Mouse (Mus musculus) hindbrain, embryonic 11.5 days (tissue): ENCODE measurements around the gene Gm10320. TPM values are rescaled to one million over a fixed set of nuclear protein-coding genes. Genes with fewer than 3 reads are reported as not detected.

Experiments
- ATAC-seq: fragments of 200-750 bp; cut with Nextera tagmentation; 2 replicates; pipeline ENCODE4 v1.8.0; 2017; ENCODE audit warnings: mild to moderate bottlenecking, moderate TSS enrichment, moderate library complexity; ENCODE audit not compliant: low FRiP score
- DNase-seq: peaks from one replicate; pipeline ENCODE4 v3.0.0-alpha.2; 2015; ENCODE audit warnings: low spot score
- H3K27ac ChIP-seq: fragments of 300-500 bp; sonication (generic); 2 replicates; pipeline ENCODE4 v1.5.1; 2014; ENCODE audit warnings: mild to moderate bottlenecking, low read depth, low read length
- H3K27me3 ChIP-seq: fragments of 300-500 bp; sonication (generic); 2 replicates; pipeline ENCODE4 v1.6.1; 2014; ENCODE audit warnings: mild to moderate bottlenecking, low read length, moderate library complexity, mixed read lengths; ENCODE audit not compliant: control insufficient read depth, insufficient read depth
- H3K36me3 ChIP-seq: fragments of 300-500 bp; sonication (generic); 2 replicates; pipeline ENCODE4 v1.6.1; 2014; ENCODE audit warnings: mild to moderate bottlenecking, low read length, moderate library complexity, mixed read lengths; ENCODE audit not compliant: control insufficient read depth, insufficient read depth
- H3K4me1 ChIP-seq: fragments of 300-500 bp; sonication (generic); replicated peaks from 2 replicates; pipeline ENCODE4 v1.6.1; 2014; ENCODE audit warnings: low read length, mixed read lengths; ENCODE audit not compliant: control insufficient read depth, insufficient read depth
- H3K4me2 ChIP-seq: fragments of 300-500 bp; sonication (generic); replicated peaks from 2 replicates; pipeline ENCODE4 v1.6.1; 2014; ENCODE audit warnings: mild to moderate bottlenecking, low read depth, low read length
- H3K4me3 ChIP-seq: fragments of 300-500 bp; sonication (generic); 2 replicates; pipeline ENCODE4 v1.5.1; 2014; ENCODE audit warnings: low read depth, low read length
- H3K9ac ChIP-seq: fragments of 300-500 bp; sonication (generic); 2 replicates; pipeline ENCODE4 v1.6.1; 2014; ENCODE audit warnings: low read depth, low read length
- H3K9me3 ChIP-seq: fragments of 300-500 bp; sonication (generic); 2 replicates; pipeline ENCODE4 v1.6.1; 2016; ENCODE audit warnings: low read length; ENCODE audit not compliant: control insufficient read depth
- WGBS: fragments of 180-500 bp; shearing (Covaris S2); extraction: QIAGEN DNeasy Blood & Tissue Kit; methylation state at CpG from one replicate; pipeline ENCODE4 v1.1.7; 2014; 5-methylcytosine and 5-hydroxymethylcytosine counted together
- polyA plus RNA-seq: library from polyadenylated mRNA; unstranded; fragments of >200 nt; fragmentation: Nextera tagmentation; extraction: Ambion mirVana; gene quantifications from 2 replicates; pipeline ENCODE4 v1.2.1, GENCODE M21; 2014

Gene Gm10320
- polyA plus RNA-seq, 1 experiment from 2014 or later = 0.94 TPM

GRCm38 (mm10) chr13:98486161-98486560 lies 5.6 kb downstream of the Gm10320 start:
- Histone ChIP-seq H3K4me3 (no peak overlapping the region), H3K4me2 (no peak overlapping the region), H3K36me3 (no peaks in the 10 kb centered on the region), H3K4me1 (no peaks in the 10 kb centered on the region), H3K27ac (no peak overlapping the region), H3K27me3 (no peaks in the 10 kb centered on the region), H3K9ac (no peak overlapping the region), H3K9me3 (no peaks in the 10 kb centered on the region)
- ATAC-seq = no peak
- WGBS = 81% methylated on average over 3 of the region's 3 CpGs
- DNase-seq = no peak

GRCm38 (mm10) chr13:98485440-98485839 lies 6.4 kb downstream of the Gm10320 start:
- Histone ChIP-seq H3K36me3 (no peaks in the 10 kb centered on the region), H3K9ac (no peak overlapping the region), H3K27ac (no peak overlapping the region), H3K4me1 (no peaks in the 10 kb centered on the region), H3K9me3 (no peaks in the 10 kb centered on the region), H3K27me3 (no peaks in the 10 kb centered on the region), H3K4me3 (no peak overlapping the region), H3K4me2 (no peak overlapping the region)
- 82% methylated on average over 5 of the region's 5 CpGs for WGBS
- DNase-seq = no peak
- ATAC-seq = no peak

- H3K4me2 ChIP-seq = no peak overlapping the region
- no peaks in the 10 kb centered on the region for H3K36me3 ChIP-seq
- no peaks in the 10 kb centered on the region for H3K4me1 ChIP-seq
- no peak overlapping the region for H3K9ac ChIP-seq
- ATAC-seq (no peak), DNase-seq (no peak)
- H3K9me3 ChIP-seq = no peaks in the 10 kb centered on the region
- no peaks in the 10 kb centered on the region for H3K27me3 ChIP-seq
- 85% methylated on average over 3 of the region's 3 CpGs for WGBS
- H3K27ac ChIP-seq = no peak overlapping the region
- no peak overlapping the region for H3K4me3 ChIP-seq
Measured at GRCm38 (mm10) chr13:98477991-98478390, 13.8 kb downstream of the Gm10320 start.

- 69% methylated on average over 4 of the region's 4 CpGs for WGBS
- no peaks in the 10 kb centered on the region for H3K27me3 ChIP-seq
- H3K4me2 ChIP-seq = no peak overlapping the region
- no peak overlapping the region for H3K9ac ChIP-seq
- H3K4me3 ChIP-seq = no peak overlapping the region
- no peak for ATAC-seq
- no peak overlapping the region for H3K27ac ChIP-seq
- no peak for DNase-seq
- H3K36me3 ChIP-seq = no peaks in the 10 kb centered on the region
- H3K4me1 ChIP-seq = no peaks in the 10 kb centered on the region
- H3K9me3 ChIP-seq = no peaks in the 10 kb centered on the region
Measured at GRCm38 (mm10) chr13:98476839-98477495, 14.8 kb downstream of the Gm10320 start.

- Histone ChIP-seq H3K4me3 (no peak overlapping the region), H3K36me3 (no peaks in the 10 kb centered on the region), H3K4me2 (no peak overlapping the region), H3K9me3 (no peaks in the 10 kb centered on the region), H3K9ac (no peak overlapping the region), H3K27ac (no peak overlapping the region), H3K27me3 (no peaks in the 10 kb centered on the region), H3K4me1 (no peaks in the 10 kb centered on the region)
- no peak for DNase-seq
- WGBS = 49% methylated on average over 14 of the region's 14 CpGs
- no peak for ATAC-seq
Measured at GRCm38 (mm10) chr13:98476175-98476838, 15.5 kb downstream of the Gm10320 start.

- ATAC-seq (no peak), DNase-seq (no peak)
- WGBS = 48% methylated on average over 8 of the region's 8 CpGs
- H3K36me3 ChIP-seq = no peaks in the 10 kb centered on the region
- H3K4me2 ChIP-seq = no peak overlapping the region
- no peak overlapping the region for H3K9ac ChIP-seq
- H3K4me1 ChIP-seq = no peaks in the 10 kb centered on the region
- H3K4me3 ChIP-seq = no peak overlapping the region
- no peaks in the 10 kb centered on the region for H3K27me3 ChIP-seq
- no peaks in the 10 kb centered on the region for H3K9me3 ChIP-seq
- H3K27ac ChIP-seq = no peak overlapping the region
Measured at GRCm38 (mm10) chr13:98475681-98476080, 16.1 kb downstream of the Gm10320 start.

GRCm38 (mm10) chr13:98473034-98473433 lies 18.8 kb downstream of the Gm10320 start:
- ATAC-seq (no peak), DNase-seq (no peak)
- Histone ChIP-seq H3K36me3 (no peaks in the 10 kb centered on the region), H3K4me3 (no peak overlapping the region), H3K9ac (no peak overlapping the region), H3K27ac (no peak overlapping the region), H3K4me1 (no peaks in the 10 kb centered on the region), H3K27me3 (no peaks in the 10 kb centered on the region), H3K9me3 (no peaks in the 10 kb centered on the region), H3K4me2 (no peak overlapping the region)
- WGBS = 86% methylated on average over 4 of the region's 4 CpGs

GRCm38 (mm10) chr13:98471756-98472155 lies 20.0 kb downstream of the Gm10320 start:
- 77% methylated on average over 6 of the region's 6 CpGs for WGBS
- ATAC-seq = no peak

GRCm38 (mm10) chr13:98470321-98470720 lies 21.5 kb downstream of the Gm10320 start:
- WGBS = 74% methylated on average over 12 of the region's 12 CpGs
- DNase-seq (no peak), ATAC-seq (no peak)
- no peaks in the 10 kb centered on the region for H3K9me3 ChIP-seq
- H3K4me1 ChIP-seq = no peaks in the 10 kb centered on the region
- H3K27ac ChIP-seq = no peak overlapping the region
- H3K27me3 ChIP-seq = no peaks in the 10 kb centered on the region
- H3K36me3 ChIP-seq = no peaks in the 10 kb centered on the region
- no peak overlapping the region for H3K9ac ChIP-seq
- no peak overlapping the region for H3K4me2 ChIP-seq
- no peak overlapping the region for H3K4me3 ChIP-seq

More at GRCm38 (mm10) chr13:98471756-98472155, 20.0 kb downstream of the Gm10320 start:
- Histone ChIP-seq H3K36me3 (no peaks in the 10 kb centered on the region), H3K4me2 (no peak overlapping the region), H3K4me3 (no peak overlapping the region), H3K27ac (no peak overlapping the region), H3K9me3 (no peaks in the 10 kb centered on the region), H3K9ac (no peak overlapping the region), H3K27me3 (no peaks in the 10 kb centered on the region), H3K4me1 (no peaks in the 10 kb centered on the region)
- DNase-seq = no peak
